Mouse (Mus musculus) liver, adult 2 months (tissue): ENCODE results near the gene Arhgap31.

Experiments
- CTCF ChIP-seq: fragments of 200-500 bp; IDR thresholded peaks from 2 replicates; pipeline ENCODE4 v1.5.1; 2011; ENCODE audit warnings: low read depth, low read length, control low read depth
- POLR2A ChIP-seq: fragments of 200-500 bp; IDR thresholded peaks from 2 replicates; pipeline ENCODE4 v1.6.1; 2011; ENCODE audit warnings: low read length, control low read depth; ENCODE audit not compliant: insufficient read depth; ENCODE audit errors: extremely low read depth

DNA sequence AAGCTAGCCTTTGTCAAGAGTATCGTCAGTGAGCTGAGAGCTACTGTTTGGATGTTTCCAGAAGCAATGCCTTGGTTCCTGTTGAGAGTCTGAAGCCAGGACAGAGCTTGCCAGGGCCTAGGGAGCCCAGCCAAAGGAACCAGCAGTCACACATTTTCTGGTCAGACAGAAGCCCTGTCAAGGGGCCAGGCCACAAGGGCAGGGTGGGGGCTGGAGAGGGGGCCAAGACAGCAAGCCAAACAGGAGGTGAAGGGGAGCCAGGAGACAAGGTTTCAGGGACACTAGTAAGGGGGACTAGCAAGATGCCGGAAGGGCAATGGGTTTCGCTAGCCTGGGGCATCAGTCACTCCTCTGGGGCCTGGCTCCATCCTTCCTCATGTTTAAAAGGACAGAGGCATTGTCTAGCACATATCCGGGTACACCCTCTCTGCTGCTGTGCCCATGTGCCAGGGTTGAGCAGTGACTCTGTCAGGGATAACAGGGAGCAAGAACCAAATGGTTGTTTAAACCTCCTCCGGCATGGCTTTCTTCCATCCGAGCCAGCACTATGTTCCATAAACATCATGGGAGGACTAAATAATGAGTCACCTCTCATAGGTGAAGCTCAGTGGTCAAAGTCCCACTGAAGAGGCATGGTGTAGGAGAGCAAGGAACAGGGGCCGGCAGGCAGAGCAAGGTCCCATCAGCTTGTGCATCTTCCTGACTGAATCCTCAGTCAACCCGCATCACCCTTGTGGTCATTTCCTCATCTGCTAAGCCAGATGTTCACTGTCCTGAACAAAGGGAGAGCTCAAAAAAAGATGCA, 44.0 kb downstream of the Arhgap31 start:
- TF ChIP-seq POLR2A = no peak
- no peak for TF ChIP-seq CTCF
